16 mouse cellular contexts compared by ENCODE assay signal in the genomic region with DNA sequence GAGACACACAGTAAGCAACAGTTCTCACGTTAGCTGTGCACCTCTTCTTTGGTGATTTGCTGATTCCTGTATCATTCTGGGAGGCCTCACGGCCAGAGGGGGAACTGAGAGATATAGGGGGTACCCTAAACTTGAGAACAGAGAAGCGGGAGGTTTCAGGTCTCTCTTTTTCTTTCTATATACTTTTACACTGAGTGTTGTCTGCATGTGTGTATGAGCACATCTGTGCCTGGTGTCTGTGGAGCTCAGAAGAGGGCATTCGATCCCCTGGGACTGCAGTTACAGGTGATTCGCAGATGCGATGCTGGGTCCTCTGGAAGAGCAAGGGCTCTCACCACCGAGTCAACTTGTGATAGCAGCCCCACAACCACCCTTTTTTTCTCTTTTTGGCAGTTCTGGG.
"Had no signal": no experiment of that assay in that cellular context is flagged by ENCODE, and none has a peak within 500 bp of the region (broad histone marks: within the 10 kb centered on the region; RNA-seq: fewer than 3 reads in every experiment).

No protein-coding gene starts in this region.

- DNase-seq: kidney, adult 8-10 months; kidney, postnatal 36 days; layer of hippocampus, adult 9-11 months; layer of hippocampus, postnatal 36 days; midbrain, embryonic 14.5 days; right cerebral cortex, postnatal 4 days; thymus, adult 18-20 months; thymus, postnatal 25 days had no signal

- H3K27me3 ChIP-seq: limb, embryonic 15.5 days; liver, embryonic 12.5 days; neural tube, embryonic 15.5 days had no signal

- H3K9me3 ChIP-seq: limb, embryonic 15.5 days; liver, embryonic 12.5 days; midbrain, embryonic 10.5 days; neural tube, embryonic 15.5 days had no signal

- H3K4me3 ChIP-seq: limb, embryonic 15.5 days; liver, embryonic 12.5 days; midbrain, embryonic 10.5 days; myocyte; neural tube, embryonic 15.5 days had no signal

- H3K9ac ChIP-seq: limb, embryonic 15.5 days; liver, embryonic 12.5 days; lung, embryonic 14.5 days; neural tube, embryonic 15.5 days had no signal

- H3K4me1 ChIP-seq: midbrain, embryonic 10.5 days had no signal

- H3K27ac ChIP-seq: kidney, postnatal 0 days; limb, embryonic 15.5 days; liver, embryonic 12.5 days; midbrain, embryonic 10.5 days; neural tube, embryonic 15.5 days had no signal

- ATAC-seq: intestine, postnatal 0 days; liver, embryonic 12.5 days had no signal

- H3K36me3 ChIP-seq: neural tube, embryonic 15.5 days had no signal

- H3K4me2 ChIP-seq: limb, embryonic 15.5 days; liver, embryonic 12.5 days; lung, embryonic 14.5 days; neural tube, embryonic 15.5 days had no signal
